Mouse (Mus musculus) left cerebral cortex, postnatal 10 days (tissue): ENCODE data around the gene Hsd3b7. TPM values are rescaled to one million over a fixed set of nuclear protein-coding genes. Genes with fewer than 3 reads are reported as not detected.

Source experiments
- DNase-seq, 2 experiments: peaks; one replicate each; pipeline ENCODE4 v3.0.0; 2021 to 2022; ENCODE audit warnings: low spot score in 2 of 2, mixed read lengths in 1 of 2; ENCODE audit errors: extremely low spot score in 1 of 2
- intact Hi-C: fragments of 180-260 bp; cut with DNase I; formaldehyde crosslinking; loops from one replicate; pipeline ENCODE4 v1.15.1; 2025
- total RNA-seq, 2 experiments: library from RNA; stranded (reverse); gene quantifications; 2 replicates each; pipeline ENCODE4 v1.2.3; 2021

Hsd3b7 gene
- total RNA-seq = 1 to 10 TPM; 2.4 to 4.5 TPM

DNA sequence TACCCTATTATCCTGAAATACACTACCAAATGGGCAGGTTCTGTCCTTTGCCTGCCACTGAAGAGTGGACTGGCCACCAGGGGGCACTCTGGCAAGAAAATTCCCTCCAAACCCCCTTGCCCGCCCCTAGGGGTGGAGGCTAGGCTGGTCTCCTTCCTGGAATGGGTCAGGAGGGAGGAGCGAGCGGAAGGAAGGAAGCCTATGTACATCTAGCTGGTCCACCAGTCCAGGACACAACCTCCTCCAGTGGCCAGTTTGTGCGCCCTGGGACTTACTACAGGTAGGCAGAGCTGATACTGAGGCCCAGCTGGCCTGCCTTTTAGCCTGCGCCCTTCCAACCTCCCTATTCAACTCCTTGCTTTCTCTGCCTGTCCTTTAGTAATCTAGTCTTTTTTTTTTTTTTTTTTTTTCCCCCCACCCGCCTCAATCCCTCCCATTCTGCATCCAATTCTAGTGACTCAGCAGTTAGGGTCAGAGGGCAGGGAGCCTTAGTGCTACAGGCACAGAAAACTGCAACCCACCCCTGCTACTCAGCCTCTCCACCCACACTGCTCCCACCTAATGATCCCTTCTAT, at the start of gene Hsd3b7:
Gene Hsd3b7, plus strand, starts transcription at position 170 of the 575 bp plus-strand sequence.
- intact Hi-C loops = no loop called here
- peak; percentile 83 to 95 for DNase-seq

DNA sequence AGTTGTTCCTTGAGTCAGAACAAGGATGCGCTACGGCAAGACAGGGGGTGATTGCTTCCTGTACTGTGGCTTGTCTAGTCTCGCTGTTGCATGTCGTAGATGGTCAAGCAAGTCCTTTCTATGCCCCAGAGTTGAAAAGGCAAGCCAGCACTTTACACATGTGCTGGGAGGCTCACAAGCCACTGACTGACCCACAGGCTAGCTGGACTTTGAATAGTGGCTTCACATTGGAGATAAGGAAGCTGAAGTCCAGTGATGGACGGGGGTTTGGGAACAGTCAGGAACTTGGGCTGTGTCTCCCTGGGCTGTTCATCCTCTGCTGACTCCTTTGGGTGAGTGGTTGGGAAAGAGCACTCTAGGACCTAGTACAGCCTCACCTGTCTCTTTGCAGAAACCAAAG, 48.8 kb upstream of the Hsd3b7 start:
- no peak for DNase-seq
- intact Hi-C loops = no loop called here

DNA sequence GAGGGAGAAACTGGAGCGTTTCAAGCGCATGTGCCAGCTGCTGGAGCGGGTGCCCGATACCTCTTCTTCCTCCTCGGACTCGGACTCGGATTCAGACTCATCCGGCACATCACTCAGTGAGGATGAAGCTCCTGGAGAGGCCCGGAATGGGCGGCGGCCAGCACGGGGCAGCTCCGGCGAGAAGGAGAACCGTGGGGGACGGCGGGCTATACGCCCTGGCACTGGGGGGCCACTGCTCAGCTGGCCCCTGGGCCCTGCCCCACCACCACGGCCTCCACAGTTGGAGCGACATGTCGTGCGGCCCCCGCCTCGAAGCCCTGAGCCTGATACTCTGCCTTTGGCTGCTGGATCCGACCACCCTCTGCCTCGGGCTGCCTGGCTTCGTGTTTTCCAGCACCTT, 48.3 kb upstream of the Hsd3b7 start:
- peak in 1 of 2 experiments; percentile 42 for DNase-seq
- intact Hi-C loops = no loop called here

DNA sequence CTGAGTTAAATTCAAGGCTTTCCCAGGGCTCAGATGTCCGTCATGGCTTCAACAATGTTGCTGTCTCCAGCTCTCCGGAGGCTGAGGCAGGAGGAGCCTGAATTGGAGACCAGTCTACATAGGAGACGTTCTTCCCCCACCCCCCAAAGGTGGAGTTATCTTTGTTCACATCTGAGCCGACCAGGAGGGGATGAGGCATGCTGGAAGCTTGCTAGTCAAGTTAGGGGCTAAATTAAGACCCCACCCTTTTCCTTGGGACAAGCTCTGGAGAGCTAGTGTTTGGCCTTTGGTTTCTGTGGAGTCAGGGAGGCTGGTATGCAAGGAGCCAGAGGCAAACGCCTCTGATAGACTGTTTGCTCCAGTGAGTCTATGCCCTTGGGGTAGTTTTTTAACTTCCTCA, 47.2 kb upstream of the Hsd3b7 start:
- no peak for DNase-seq
- intact Hi-C loops = no loop called here

DNA sequence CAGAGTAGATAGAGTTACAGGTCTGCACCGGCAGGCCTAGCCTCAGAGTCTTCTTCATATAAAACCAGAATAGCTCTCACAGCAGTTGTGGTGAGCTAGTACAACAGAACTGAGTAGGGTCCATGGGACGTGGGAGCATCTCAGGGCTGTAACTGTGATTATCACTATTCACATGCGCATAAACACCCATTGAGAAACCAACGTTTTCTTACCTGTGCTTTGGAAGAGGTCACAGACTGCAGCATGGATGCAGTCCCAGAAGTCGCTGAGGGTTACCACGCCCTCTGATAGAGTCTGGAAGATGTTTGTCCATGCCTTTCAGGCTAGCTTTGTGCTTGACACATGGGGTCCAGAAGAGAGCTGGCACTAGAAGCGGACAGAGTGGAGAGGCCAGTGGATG, 46.7 kb upstream of the Hsd3b7 start:
- intact Hi-C loops = no loop called here
- no peak for DNase-seq

DNA sequence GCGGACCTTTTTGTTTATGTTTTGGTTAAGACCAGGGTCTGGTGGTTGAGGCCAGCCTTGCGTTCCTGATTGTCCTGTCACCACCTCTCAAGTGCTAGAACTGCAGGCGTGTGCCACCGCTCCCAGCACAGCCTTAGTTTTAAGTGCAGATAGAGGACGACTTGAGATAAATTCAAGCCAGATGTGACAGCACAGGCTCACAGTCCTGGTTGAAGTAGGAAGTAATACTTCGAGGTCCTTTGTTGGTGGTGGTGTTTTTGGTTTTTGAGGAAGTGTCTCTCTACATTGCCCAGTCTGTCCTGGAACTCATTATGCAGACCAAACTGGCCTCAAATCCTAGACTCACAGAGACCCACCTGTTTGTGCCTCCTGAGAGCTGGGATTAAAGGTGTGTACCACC, 40.7 kb upstream of the Hsd3b7 start:
- DNase-seq = no peak
- intact Hi-C loops = no loop called here

DNA sequence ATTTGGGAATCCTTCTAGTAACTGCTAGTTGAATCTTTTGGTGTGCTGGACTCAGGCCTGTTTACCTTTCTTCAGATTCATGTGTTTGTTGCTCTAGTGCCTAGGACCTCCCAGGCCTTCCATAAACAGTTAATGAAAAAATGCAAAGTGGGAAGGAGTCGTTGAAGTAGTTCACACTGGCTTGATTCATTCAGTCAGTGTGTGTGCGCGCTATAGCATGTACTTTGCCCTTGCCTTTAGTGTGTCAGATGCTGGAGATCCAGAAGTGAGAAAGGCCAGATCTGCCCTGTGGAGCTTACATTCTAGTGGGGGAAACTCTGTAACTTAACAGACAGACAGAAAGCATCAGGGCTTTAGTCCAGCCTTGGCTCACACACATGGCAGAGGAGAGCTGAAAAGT, 39.9 kb upstream of the Hsd3b7 start:
- no peak for DNase-seq
- intact Hi-C loops = no loop called here

DNA sequence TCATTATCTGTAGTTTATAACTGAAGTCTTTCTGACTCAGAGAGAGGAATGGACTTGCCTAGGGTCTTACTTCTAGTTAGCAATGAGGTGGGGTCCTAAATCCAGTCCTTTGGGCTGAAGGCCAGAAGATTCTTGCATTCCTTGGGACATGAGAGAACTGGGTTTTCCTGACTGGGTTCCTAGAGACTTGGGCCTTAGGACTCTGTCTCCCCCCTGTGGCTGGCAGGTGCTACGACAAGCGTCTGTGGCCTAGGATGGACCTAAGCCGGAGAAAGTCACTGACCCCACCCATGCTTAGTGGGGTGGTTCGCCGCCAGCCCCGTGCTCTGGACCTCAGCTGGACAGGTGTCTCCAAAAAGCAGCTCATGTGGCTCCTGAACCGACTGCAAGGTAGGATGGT, 39.4 kb upstream of the Hsd3b7 start:
- DNase-seq = peak in 1 of 2 experiments; percentile 73
- intact Hi-C loops = no loop called here

DNA sequence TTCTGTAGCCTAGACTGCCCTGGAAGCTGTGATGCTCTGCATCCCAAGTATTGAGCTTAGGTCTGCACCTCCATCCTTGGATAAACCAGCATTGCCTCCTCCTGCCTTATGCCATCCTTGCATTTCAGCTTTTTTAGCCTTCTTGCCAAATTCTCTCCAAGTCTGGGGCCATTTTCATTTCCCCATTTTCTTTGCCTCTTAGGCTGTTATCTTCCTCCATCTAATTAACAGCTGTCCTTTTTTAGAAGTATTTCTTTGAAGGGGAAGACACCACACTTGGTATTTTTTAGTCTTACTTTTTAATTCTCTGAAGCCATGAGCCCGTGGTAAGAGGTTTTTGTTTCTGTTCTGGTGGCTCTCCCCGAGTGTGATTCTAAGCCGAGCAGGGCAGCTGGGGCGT, 36.8 kb upstream of the Hsd3b7 start:
- DNase-seq = no peak
- intact Hi-C loops = no loop called here

DNA sequence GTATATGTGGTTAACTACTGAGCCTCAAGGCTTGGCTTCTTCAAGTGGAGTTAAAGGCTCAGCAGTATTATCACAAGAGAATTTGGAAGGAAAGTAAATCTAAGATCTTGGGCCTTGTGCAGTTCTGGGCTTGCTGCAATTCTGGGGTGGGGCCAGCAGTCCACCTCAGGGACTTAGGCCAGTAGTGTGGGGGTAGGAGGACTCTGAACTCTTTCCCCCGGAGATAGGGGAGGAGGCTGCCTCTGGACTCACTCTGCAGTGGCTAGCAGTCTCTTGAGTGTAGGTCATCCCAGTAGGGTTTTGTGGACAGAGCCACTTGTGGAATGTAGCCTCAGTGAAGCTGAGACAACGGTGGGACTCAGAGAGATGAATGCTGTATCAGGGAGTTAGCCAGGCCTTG, 34.6 kb upstream of the Hsd3b7 start:
- intact Hi-C loops = no loop called here
- DNase-seq = no peak

DNA sequence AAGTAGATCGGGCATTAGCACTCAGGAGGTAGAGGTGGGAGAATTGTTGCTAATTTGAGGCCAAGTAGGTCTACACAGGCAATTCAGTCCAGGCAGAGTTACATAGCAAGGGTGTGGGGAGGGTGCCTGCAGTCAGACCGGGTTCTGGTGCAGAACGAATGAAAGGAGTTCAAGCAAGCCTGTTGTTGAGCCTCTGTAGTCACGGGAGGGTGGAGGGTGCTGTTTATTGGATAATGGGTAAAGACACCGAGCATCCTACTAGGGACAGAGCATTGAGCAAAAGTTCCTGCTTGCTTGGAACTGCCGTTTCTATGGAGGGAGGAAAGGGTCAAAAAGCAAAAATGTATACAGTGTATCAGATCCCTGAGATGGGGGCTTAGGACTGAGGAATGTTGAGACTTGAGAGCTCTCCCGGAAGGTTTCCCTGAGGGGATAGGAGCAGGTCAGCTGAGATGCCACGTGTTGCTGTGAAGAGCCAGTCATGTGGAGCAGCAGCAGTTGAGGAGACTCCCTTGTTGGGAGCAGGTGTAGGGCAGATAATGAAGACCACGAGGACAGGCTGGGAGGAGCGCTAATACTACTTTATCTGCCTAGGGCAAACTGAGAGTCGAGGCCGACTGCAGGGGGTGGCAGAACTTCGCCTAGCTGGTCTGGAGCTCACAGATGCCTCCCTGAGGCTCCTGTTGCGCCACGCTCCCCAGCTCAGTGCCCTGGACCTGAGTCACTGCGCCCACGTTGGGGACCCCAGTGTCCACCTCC, 33.4 kb upstream of the Hsd3b7 start:
- intact Hi-C loops = no loop called here

DNA sequence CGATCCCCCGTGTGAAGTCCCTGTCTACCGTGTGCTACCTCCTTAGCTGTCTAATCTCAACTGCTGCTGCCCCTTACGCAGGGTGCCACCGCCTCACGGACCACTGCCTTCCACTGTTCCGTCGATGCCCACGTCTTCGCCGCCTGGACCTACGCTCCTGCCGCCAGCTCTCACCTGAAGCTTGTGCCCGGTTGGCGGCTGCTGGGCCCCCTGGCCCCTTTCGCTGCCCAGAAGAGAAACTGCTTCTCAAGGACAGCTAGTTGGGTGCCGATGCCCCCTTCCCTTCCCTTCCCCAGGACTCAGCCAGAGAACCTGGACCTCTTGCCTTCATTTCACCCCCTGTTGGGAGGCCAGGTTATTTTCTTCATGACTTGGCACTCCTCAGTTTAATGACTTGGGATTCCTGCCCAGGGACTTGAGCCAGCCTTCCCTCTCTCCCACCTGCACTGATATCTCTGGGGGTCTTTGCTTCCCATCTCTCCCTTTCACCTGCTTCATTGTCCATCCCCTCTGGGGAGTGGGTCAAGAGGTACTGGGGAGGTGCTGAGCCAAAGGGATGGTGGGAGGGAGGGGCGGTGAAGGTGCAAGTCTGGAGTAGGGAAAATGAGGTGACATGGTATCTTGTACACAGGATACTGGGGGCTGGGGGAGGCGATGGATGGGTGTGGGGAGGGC, 32.6 kb upstream of the Hsd3b7 start:
- intact Hi-C loops = no loop called here
- no peak for DNase-seq

More for the DNA sequence above, 33.4 kb upstream of the Hsd3b7 start:
- no peak for DNase-seq

DNA sequence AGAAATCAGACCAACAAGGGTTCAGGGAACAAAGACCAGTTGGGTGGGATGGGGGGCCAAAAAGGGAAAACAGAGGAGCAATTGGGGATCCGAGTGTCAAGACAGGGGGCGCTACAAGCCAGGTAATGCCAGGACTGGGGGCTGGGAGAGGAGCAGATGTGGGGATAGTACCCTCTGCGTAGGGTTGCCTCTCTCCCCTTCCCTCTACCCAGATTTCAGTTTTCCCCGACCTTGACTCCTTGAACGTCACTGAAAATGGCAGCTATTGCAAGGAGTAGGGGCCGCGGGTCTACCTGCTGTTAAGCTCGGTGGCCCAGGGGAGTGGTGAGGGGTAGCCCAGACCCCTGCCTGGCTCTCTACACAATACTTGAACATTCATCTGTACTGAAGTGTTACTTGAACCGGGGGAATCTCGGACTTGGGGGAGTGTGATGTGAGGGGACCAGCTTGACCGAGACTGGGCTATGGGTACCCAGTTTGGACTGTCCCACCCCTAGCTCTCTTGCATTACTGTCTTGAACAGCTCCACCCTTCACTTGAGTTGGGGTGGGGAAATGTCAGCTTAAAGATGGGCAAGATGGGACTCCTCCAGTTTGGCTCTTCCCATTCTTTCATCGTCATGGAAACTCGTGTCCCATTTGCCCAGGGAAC, 31.9 kb upstream of the Hsd3b7 start:
- DNase-seq = peak in 1 of 2 experiments; percentile 52
- intact Hi-C loops = no loop called here

DNA sequence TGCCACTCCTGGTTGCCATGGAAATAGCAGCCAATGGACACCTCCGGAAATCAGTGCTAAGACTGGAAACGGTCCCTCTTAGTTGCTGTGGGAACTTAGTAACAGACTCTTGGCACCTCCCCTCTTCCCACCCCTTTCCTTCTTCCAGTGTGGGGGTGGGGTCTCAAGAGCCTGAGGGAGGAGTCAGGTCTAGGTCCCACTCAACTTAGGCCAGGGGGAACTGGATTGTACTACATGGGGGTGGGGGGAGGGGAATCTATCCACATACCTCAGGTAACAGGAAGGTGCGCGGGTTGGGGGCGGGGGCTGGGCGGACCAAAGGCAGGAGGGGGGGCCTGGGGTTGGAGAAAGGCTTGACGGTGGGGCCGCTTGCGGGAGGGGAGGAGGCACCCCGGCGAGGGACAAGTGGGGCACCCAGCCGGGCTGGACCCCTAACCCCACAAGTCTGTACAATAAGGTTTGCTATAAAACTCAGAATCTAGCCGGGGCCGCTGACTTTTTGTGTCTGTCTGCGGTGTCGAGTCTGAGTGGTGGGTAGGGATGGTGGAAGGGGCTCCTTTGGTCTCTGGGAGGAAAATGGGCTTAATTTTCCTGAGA, 31.3 kb upstream of the Hsd3b7 start:
- peak; percentile 96 to 99 for DNase-seq
- intact Hi-C loops = no loop called here

DNA sequence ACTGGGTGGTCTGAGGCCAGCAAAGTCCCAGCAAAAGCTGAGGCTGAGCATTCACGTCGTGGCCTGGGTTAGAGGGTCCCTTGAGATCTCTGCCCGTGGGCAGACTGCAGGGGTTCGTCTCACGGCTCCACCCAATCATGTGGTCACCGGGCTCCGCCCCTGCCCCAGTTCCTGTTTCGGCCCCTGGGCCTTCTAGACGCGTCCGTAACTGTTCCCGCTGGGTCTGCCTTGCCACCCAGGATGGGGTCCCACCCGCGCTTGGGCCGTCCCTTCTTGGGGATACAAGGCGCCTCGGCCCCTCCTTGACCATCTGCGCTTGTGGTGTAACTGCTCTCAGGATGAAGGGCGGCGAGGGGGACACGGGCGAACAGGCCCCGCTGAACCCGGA, 30.8 kb upstream of the Hsd3b7 start, which contains the start of gene Orai3:
Gene Orai3, plus strand, starts transcription at position 165 of the 388 bp plus-strand sequence.
- DNase-seq = peak; percentile 81 to 94
- intact Hi-C loops = no loop called here

DNA sequence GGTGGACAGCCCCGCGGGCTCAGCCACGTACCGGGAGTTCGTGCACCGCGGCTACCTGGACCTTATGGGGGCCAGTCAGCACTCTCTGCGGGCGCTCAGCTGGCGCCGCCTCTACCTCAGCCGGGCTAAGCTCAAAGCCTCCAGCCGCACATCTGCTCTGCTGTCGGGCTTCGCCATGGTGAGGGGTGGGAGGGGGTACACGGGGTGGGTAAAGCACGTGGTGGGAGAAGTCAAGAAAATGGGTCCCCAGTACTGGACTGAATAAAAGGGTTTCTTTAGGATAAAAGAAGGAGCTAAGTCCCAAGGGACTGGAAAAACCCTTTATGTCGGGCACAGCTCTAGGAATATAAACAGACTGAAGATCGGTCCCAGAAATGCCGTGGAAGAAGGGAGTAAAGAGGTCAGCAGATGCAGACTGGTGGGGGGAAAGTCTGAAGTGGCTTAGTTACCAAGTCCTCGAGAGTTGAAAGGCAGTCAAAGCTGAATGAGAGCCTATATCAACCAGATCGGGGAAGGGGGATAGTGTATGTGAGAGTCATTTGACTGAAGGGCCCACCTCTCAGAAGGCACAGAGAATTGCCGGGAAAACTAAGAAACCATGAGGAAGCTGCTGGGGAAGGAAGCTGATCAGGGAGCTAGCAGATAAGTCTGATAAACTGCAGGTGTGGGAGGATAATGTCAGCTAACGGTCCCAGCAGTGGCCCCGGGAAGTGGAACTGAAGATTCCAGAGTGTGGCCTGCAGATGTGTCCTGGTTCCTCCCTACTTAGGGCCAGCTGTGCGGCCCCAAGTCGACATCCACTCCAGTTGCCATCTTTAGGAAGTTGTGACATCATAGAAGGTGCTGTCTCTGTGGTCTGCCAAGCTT, 30.1 kb upstream of the Hsd3b7 start:
- DNase-seq = no peak
- intact Hi-C loops = no loop called here

DNA sequence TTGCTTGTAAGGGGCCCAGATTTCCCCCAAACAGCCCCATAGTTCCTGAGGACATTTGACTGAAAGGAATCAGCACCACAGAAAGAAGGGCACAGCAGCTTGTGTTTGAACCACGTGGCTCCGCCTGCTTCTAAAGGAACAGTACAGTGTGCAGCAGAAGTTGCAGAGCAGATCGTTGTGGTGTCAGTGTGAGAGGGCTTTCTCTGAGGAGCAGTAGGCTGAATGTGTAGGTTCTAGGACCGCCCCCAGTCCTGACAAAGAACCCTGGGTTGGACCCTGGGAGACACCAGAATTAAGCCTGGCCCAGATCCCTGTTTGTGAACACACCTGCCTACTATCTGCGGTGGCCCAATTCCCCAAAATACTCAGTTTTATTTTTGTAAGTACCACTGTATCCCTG, 29.1 kb upstream of the Hsd3b7 start:
- no peak for DNase-seq
- intact Hi-C loops = no loop called here

DNA sequence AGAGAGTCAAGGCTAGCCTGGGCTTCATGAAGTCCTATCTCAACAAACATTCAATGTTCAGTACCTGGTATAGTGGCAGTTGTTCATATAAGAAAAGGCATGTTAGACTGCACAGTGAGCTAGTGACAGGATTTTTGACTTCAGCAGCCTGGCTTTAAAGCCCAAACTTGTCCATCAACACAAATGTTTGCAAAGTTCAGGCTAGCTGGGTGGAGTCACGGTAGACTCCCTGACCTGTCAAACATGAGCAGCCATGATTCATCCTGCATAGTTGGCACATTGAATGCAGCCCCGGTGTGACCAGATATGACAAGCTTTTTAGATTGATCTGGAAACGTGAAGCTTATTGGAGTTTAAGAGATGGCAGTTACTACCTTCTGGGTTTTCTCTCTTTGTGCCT, 28.3 kb upstream of the Hsd3b7 start:
- no peak for DNase-seq
- intact Hi-C loops = no loop called here
